Mouse (Mus musculus) heart, embryonic 15.5 days (tissue): ENCODE data around the gene Car6. TPM values are rescaled to one million over a fixed set of nuclear protein-coding genes. Genes with fewer than 3 reads are reported as not detected.

Experiments
- ATAC-seq: fragments of 200-750 bp; cut with Nextera tagmentation; replicated peaks from 2 replicates; pipeline ENCODE4 v1.8.0; 2017; ENCODE audit warnings: low read depth, moderate TSS enrichment; ENCODE audit not compliant: insufficient number of reproducible peaks, insufficient read depth, low FRiP score
- H3K27ac ChIP-seq: fragments of 300-500 bp; sonication (generic); 2 replicates; pipeline ENCODE4 v1.5.1; 2015; ENCODE audit warnings: mild to moderate bottlenecking, inconsistent platforms
- H3K27me3 ChIP-seq: fragments of 300-500 bp; sonication (generic); 2 replicates; pipeline ENCODE4 v1.6.1; 2015; ENCODE audit warnings: inconsistent platforms
- H3K36me3 ChIP-seq: fragments of 300-500 bp; sonication (generic); 2 replicates; pipeline ENCODE4 v1.6.1; 2015; ENCODE audit warnings: mild to moderate bottlenecking, inconsistent platforms
- H3K4me1 ChIP-seq: fragments of 300-500 bp; sonication (generic); replicated peaks from 2 replicates; pipeline ENCODE4 v1.6.1; 2015; ENCODE audit warnings: inconsistent platforms
- H3K4me2 ChIP-seq: fragments of 300-500 bp; sonication (generic); 2 replicates; pipeline ENCODE4 v1.6.1; 2015; ENCODE audit warnings: inconsistent platforms, mild to moderate bottlenecking, moderate library complexity
- H3K4me3 ChIP-seq: fragments of 300-500 bp; sonication (generic); 2 replicates; pipeline ENCODE4 v1.5.1; 2015; ENCODE audit warnings: mild to moderate bottlenecking, inconsistent platforms
- H3K9ac ChIP-seq: fragments of 300-500 bp; sonication (generic); 2 replicates; pipeline ENCODE4 v1.6.1; 2015; ENCODE audit warnings: mild to moderate bottlenecking, inconsistent platforms
- H3K9me3 ChIP-seq: fragments of 300-500 bp; sonication (generic); replicated peaks from 2 replicates; pipeline ENCODE4 v1.6.1; 2016; ENCODE audit warnings: inconsistent platforms
- WGBS: fragments of 180-500 bp; shearing (Covaris S2); methylation state at CpG from one replicate; pipeline ENCODE4 v1.1.7; 2015; ENCODE audit warnings: mixed read lengths; 5-methylcytosine and 5-hydroxymethylcytosine counted together
- polyA plus RNA-seq: library from polyadenylated mRNA; unstranded; fragments of >200 nt; fragmentation: Nextera tagmentation; extraction: Ambion mirVana; gene quantifications from 2 replicates; pipeline ENCODE4 v1.2.1, GENCODE M21; 2015

Car6 gene
- polyA plus RNA-seq, 1 experiment from 2014 or later, result not detected

- peaks cover 62% of the 10 kb centered on the region for H3K4me1 ChIP-seq
- H3K4me3 ChIP-seq, result peak overlapping the region; percentile 86
- peak overlapping the region; percentile 97 for H3K9ac ChIP-seq
- H3K36me3 ChIP-seq, result peaks cover 34% of the 10 kb centered on the region
- peak overlapping the region; percentile 98 for H3K27ac ChIP-seq
- WGBS, result 6% methylated on average over 3 of the region's 3 CpGs
- no peaks in the 10 kb centered on the region for H3K9me3 ChIP-seq
- H3K4me2 ChIP-seq, result peak overlapping the region; percentile 72
- no peaks in the 10 kb centered on the region for H3K27me3 ChIP-seq
- ATAC-seq, result no peak
These were observed 37.4 kb upstream of the Car6 start for GRCm38 (mm10) chr4:150238433-150239086.

DNA sequence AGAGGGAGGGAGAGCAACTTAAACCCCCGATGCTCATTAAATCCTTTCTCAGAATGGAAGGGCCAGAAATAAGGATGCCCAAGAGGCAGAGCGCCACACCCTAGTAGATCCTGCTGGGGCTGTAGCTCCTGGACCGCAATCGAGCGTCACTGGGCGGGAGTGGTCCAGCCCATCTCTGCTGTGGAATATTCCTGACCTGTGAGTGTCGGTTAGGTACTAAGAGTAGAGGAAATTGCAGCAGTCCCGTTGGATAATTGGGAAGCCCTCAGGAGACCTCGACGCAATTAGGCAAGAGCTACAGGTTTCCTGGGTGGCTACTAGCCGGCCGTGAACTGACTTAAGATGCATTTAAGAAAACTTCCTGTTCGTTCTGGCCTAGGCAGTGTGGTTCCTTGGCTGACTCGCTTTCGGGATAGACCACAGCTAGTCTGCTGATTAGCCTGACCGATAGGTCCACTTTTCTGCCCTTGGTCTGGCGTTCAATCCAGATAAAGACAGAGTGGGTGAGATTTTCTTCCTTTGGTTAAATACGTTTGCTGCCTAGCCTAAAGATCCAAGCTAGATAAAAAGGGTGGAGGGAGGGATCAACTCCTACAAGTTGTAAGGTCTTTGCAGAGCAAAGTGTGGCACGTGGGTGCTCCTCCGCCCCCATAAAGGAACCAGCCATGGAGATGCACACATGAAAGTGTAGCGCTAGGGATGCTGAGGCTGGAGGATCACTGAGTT is 36.7 kb upstream of the Car6 start:
- Histone ChIP-seq H3K4me3 (peak overlapping the region; percentile 86), H3K36me3 (peaks cover 26% of the 10 kb centered on the region), H3K9ac (peak overlapping the region; percentile 97), H3K27ac (peak overlapping the region; percentile 98), H3K4me2 (peak overlapping the region; percentile 72), H3K4me1 (peaks cover 54% of the 10 kb centered on the region), H3K9me3 (no peaks in the 10 kb centered on the region), H3K27me3 (no peaks in the 10 kb centered on the region)
- no peak for ATAC-seq
- WGBS, result under 1% methylated on average over 21 of the region's 21 CpGs

DNA sequence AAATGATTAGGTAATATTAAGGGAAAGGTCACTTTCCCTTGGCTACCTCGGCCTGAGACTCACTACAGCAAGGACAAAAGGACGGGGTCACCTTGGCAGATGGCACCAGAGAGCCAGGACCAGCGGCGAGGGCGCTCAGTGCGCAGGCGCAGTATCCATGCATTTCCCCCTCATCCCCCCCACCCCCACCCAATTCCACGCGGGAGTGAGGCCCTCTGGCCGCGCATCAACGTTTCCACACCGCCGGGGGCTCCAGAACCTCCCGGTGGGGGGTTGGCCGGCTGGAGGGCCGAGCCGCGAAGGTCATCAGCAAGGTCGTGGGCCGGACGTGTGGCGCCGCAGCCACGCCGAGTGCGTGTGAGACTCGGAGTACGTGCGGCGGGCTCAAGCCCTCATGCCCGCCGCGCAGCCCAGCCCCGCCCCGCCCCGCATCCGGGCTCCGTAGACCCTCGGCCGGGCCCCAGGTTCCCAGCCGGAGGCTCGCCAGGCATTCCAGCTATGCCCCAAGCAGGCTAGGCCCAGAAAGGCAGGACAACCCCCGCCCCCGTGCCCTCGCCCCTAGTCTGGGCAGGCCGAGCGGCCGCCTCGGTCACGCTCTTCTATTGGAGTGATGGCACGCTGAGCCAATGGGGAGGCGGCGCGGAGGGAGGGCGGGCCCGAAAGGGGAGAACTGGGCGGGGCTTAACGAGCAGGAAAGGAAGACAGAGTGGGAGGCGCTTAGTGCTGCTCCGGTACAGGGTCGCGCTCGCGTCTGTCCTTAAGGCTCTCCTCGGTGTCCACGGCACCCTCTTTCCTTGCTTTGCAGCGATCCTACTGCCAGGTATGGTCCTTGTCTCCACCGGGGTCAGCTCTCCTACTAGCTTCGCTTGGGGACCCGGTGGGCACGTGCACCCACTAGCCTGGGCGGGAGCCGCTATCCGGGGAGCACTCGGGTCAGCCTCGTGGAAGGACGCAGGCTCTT is 35.7 kb upstream of the Car6 start, which contains the start of gene Eno1:
Gene Eno1, plus strand, starts transcription at position 201 of the 961 bp plus-strand sequence.
- peak; percentile 97 for ATAC-seq
- no peaks in the 10 kb centered on the region for H3K9me3 ChIP-seq
- H3K4me1 ChIP-seq, result peaks cover 49% of the 10 kb centered on the region
- peak within 1 kb of the TSS; percentile 97 for H3K9ac ChIP-seq
- WGBS, result under 1% methylated on average over 77 of the region's 78 CpGs
- H3K36me3 ChIP-seq, result peaks cover 16% of the 10 kb centered on the region
- peak within 1 kb of the TSS; percentile 72 for H3K4me2 ChIP-seq
- no peaks in the 10 kb centered on the region for H3K27me3 ChIP-seq
- H3K27ac ChIP-seq, result peak within 1 kb of the TSS; percentile 98
- H3K4me3 ChIP-seq, result peak within 1 kb of the TSS; percentile 86

DNA sequence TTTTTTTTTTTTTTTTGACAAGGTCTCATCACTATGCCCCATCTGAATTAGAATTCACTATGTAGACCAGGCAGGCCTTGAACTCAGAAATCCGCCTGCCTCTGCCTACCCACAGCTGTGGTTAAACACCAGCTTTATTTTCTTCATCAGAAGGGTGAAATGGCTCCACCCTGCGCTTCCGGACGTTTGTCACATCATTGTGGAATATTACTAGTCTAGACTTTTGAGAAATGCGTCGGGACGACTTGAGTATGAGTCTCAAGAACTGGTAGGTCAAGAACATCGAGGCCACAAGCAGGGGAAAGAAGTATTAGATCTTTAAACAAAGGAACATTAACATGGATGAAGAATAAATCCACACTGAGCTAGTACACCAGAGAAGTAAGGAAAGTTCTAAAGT is 34.9 kb upstream of the Car6 start:
- H3K4me1 ChIP-seq, result peaks cover 46% of the 10 kb centered on the region
- H3K9ac ChIP-seq, result no peak overlapping the region
- H3K4me2 ChIP-seq, result peak overlapping the region; percentile 72
- no peaks in the 10 kb centered on the region for H3K9me3 ChIP-seq
- H3K27ac ChIP-seq, result peak overlapping the region; percentile 98
- no peak for ATAC-seq
- H3K4me3 ChIP-seq, result peak overlapping the region; percentile 86
- H3K36me3 ChIP-seq, result peaks cover 9% of the 10 kb centered on the region
- WGBS, result 80% methylated on average over 8 of the region's 8 CpGs
- no peaks in the 10 kb centered on the region for H3K27me3 ChIP-seq

GRCm38 (mm10) chr4:150235585-150235984 is 34.5 kb upstream of the Car6 start:
- Histone ChIP-seq H3K27me3 (no peaks in the 10 kb centered on the region), H3K4me3 (no peak overlapping the region), H3K27ac (peak overlapping the region; percentile 81), H3K4me2 (no peak overlapping the region), H3K36me3 (peaks cover 4% of the 10 kb centered on the region), H3K4me1 (peaks cover 46% of the 10 kb centered on the region), H3K9ac (no peak overlapping the region), H3K9me3 (no peaks in the 10 kb centered on the region)
- no peak for ATAC-seq
- 75% methylated on average over 4 of the region's 4 CpGs for WGBS

DNA sequence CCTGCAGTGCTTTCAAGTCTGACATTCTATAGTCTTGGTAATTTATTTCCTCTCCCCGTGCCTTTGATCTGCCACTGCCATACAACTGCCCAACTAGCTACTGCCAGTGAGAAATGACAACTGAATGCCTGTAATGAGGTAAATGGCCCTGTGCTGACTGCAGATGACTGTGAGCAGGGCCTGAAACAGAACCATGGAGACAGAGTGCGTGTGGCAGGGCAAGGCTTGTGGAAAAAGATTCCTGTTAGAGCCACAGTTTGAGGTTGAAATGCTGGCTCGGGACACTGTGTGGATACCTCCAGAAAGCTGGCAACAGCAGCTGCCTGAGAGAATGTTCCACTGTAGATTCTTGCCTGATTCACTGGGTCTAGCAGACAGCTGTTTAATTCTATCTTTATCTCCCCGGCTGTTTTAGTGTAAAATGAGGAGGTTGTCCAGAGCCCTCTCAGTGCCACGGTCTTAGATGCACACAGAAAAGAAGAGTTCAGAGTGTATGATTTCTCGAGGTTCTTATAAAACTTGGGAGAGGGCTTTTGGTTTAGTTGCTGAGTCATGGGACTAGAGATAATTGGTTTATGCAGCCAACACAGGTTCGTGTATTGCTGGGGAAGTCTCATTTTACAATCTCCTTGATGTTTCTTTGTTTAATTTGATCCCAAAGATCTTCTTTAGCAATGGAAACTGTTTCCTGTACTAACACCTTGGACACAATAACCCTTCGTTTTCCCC is 33.6 kb upstream of the Car6 start:
- no peak for ATAC-seq
- no peak overlapping the region for H3K4me3 ChIP-seq
- H3K4me1 ChIP-seq, result peaks cover 47% of the 10 kb centered on the region
- no peaks in the 10 kb centered on the region for H3K36me3 ChIP-seq
- no peaks in the 10 kb centered on the region for H3K9me3 ChIP-seq
- peak overlapping the region; percentile 81 for H3K27ac ChIP-seq
- WGBS, result 38% methylated on average over 8 of the region's 8 CpGs
- H3K4me2 ChIP-seq, result no peak overlapping the region
- no peaks in the 10 kb centered on the region for H3K27me3 ChIP-seq
- H3K9ac ChIP-seq, result no peak overlapping the region

DNA sequence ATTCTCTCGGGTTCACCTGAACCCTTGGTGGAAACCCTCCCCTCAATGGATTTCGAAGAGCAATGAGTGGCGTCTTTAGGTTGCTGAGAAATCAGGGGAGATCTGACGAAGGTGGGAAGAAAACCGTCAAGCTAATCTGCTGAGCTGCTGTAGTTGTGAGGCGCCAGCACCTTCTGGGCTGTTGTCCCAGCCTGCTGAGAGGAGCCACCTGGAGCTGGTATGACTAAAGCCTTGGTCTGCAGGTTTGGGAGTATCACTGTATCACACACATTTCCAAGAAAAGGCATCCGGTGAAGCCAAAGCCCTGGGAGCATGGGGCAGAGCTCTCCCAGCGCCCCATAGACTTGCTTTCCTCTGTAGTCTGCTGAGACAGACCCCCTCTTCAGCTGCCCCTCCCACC is 30.7 kb upstream of the Car6 start:
- Histone ChIP-seq H3K27me3 (no peaks in the 10 kb centered on the region), H3K4me1 (peaks cover 54% of the 10 kb centered on the region), H3K4me2 (no peak overlapping the region), H3K36me3 (no peaks in the 10 kb centered on the region), H3K27ac (no peak overlapping the region), H3K9ac (no peak overlapping the region), H3K4me3 (no peak overlapping the region), H3K9me3 (no peaks in the 10 kb centered on the region)
- ATAC-seq, result no peak
- WGBS, result 55% methylated on average over 8 of the region's 8 CpGs

- ATAC-seq, result no peak
- Histone ChIP-seq H3K9me3 (no peaks in the 10 kb centered on the region), H3K36me3 (no peaks in the 10 kb centered on the region), H3K4me3 (no peak overlapping the region), H3K27ac (peak overlapping the region; percentile 57), H3K9ac (no peak overlapping the region), H3K4me1 (peaks cover 57% of the 10 kb centered on the region), H3K27me3 (no peaks in the 10 kb centered on the region), H3K4me2 (no peak overlapping the region; the same call in 1 of the 2 replicates)
- 19% methylated on average over 21 of the region's 21 CpGs for WGBS
These were observed 29.6 kb upstream of the Car6 start for GRCm38 (mm10) chr4:150230460-150231407.

- no peak for ATAC-seq
- H3K4me3 ChIP-seq, result no peak overlapping the region
- no peaks in the 10 kb centered on the region for H3K9me3 ChIP-seq
- peak overlapping the region; percentile 24 for H3K27ac ChIP-seq
- WGBS, result 47% methylated on average over 7 of the region's 15 CpGs
- no peaks in the 10 kb centered on the region for H3K36me3 ChIP-seq
- no peak overlapping the region for H3K4me2 ChIP-seq
- H3K9ac ChIP-seq, result no peak overlapping the region
- no peaks in the 10 kb centered on the region for H3K27me3 ChIP-seq
- H3K4me1 ChIP-seq, result peaks cover 50% of the 10 kb centered on the region
These were observed 28.7 kb upstream of the Car6 start for GRCm38 (mm10) chr4:150229747-150230390.
